Mouse (Mus musculus) heart, postnatal 0 days (tissue): ENCODE results near the gene Trir. TPM values are rescaled to one million over a fixed set of nuclear protein-coding genes. Genes with fewer than 3 reads are reported as not detected.
A peak's percentile ranks its signal among the peaks of the same experiment; 100 is the strongest.

Experiments
- ATAC-seq: fragments of 200-750 bp; cut with Nextera tagmentation; 2 replicates; pipeline ENCODE4 v1.8.0; 2017; ENCODE audit warnings: low read depth, moderate number of reproducible peaks, moderate library complexity; ENCODE audit not compliant: insufficient read depth
- DNase-seq: peaks from one replicate; pipeline ENCODE4 v3.0.0-alpha.2; 2016; ENCODE audit warnings: low spot score
- H3K27ac ChIP-seq: fragments of 300-500 bp; sonication (generic); 2 replicates; pipeline ENCODE4 v1.5.1; 2014; ENCODE audit warnings: low read depth, mild to moderate bottlenecking
- H3K27me3 ChIP-seq: fragments of 300-500 bp; sonication (generic); 2 replicates; pipeline ENCODE4 v1.6.1; 2014; ENCODE audit warnings: low read length, mixed read lengths; ENCODE audit not compliant: control insufficient read depth, insufficient read depth
- H3K36me3 ChIP-seq: fragments of 300-500 bp; sonication (generic); replicated peaks from 2 replicates; pipeline ENCODE4 v1.6.1; 2014; ENCODE audit warnings: low read length, mixed read lengths; ENCODE audit not compliant: control insufficient read depth, insufficient read depth
- H3K4me1 ChIP-seq: fragments of 300-500 bp; sonication (generic); 2 replicates; pipeline ENCODE4 v1.6.1; 2014; ENCODE audit warnings: antibody characterized with exemption; ENCODE audit not compliant: control insufficient read depth, insufficient read depth
- H3K4me2 ChIP-seq: fragments of 300-500 bp; sonication (generic); 2 replicates; pipeline ENCODE4 v1.6.1; 2014; ENCODE audit warnings: low read depth, mild to moderate bottlenecking, low read length, moderate library complexity
- H3K4me3 ChIP-seq: fragments of 300-500 bp; sonication (generic); 2 replicates; pipeline ENCODE4 v1.5.1; 2014; ENCODE audit warnings: low read depth, low read length
- H3K9ac ChIP-seq: fragments of 300-500 bp; sonication (generic); replicated peaks from 2 replicates; pipeline ENCODE4 v1.6.1; 2014; ENCODE audit warnings: low read depth, low read length, mixed read lengths
- H3K9me3 ChIP-seq: fragments of 300-500 bp; sonication (generic); replicated peaks from 2 replicates; pipeline ENCODE4 v1.6.1; 2016; ENCODE audit warnings: low read length; ENCODE audit not compliant: control insufficient read depth
- CTCF ChIP-seq: IDR thresholded peaks from 2 replicates; pipeline ENCODE4 v1.5.1; 2016; ENCODE audit warnings: antibody characterized with exemption, control low read depth, low read depth
- EP300 ChIP-seq: IDR thresholded peaks from 2 replicates; pipeline ENCODE4 v1.6.1; 2016; ENCODE audit warnings: antibody characterized with exemption, low read depth
- WGBS: fragments of 180-500 bp; shearing (Covaris S2); extraction: QIAGEN DNeasy Blood & Tissue Kit; methylation state at CpG from one replicate; pipeline ENCODE4 v1.1.7; 2014; 5-methylcytosine and 5-hydroxymethylcytosine counted together
- polyA plus RNA-seq: library from polyadenylated mRNA; unstranded; fragments of >200 nt; fragmentation: Nextera tagmentation; extraction: Ambion mirVana; gene quantifications from 2 replicates; pipeline ENCODE4 v1.2.1, GENCODE M21; 2015
- total RNA-seq: library from RNA; depleted of rRNA; stranded (reverse); fragments of >200 nt; gene quantifications from 2 replicates; pipeline ENCODE4 v1.2.3, GENCODE M21; 2014; ENCODE audit warnings: low replicate concordance

Trir gene
- total and polyA plus RNA-seq, 2 experiments from 2014 or later: 62.4 to 196 TPM

- Histone ChIP-seq H3K4me3 (peak overlapping the region; percentile 55), H3K36me3 (no peaks in the 10 kb centered on the region), H3K27me3 (0 out of 2 replicates have a peak, but pooled peaks cover 4% of the 10 kb centered on the region), H3K9me3 (no peaks in the 10 kb centered on the region), H3K4me1 (peaks cover 23% of the 10 kb centered on the region), H3K27ac (peak overlapping the region; percentile 84), H3K9ac (peak overlapping the region; percentile 68), H3K4me2 (peak overlapping the region; percentile 85)
- WGBS: under 1% methylated on average over 15 of the region's 15 CpGs
- peak; percentile 88 for DNase-seq
- peak; percentile 66 for ATAC-seq
- TF ChIP-seq EP300: no peak
- peak; percentile 92 for TF ChIP-seq CTCF
These were observed 36.8 kb upstream of the Trir start for GRCm38 (mm10) chr8:84989810-84990209.

GRCm38 (mm10) chr8:84990349-84990748 lies 36.3 kb upstream of the Trir start, which contains the start of gene Hook2:
TSS of gene Hook2 (plus strand) at chr8:84990603.
- Histone ChIP-seq H3K36me3 (no peaks in the 10 kb centered on the region), H3K4me3 (peak within 1 kb of the TSS; percentile 55), H3K9ac (peak within 1 kb of the TSS; percentile 68), H3K4me1 (peaks cover 18% of the 10 kb centered on the region), H3K4me2 (peak within 1 kb of the TSS; percentile 85), H3K27ac (peak within 1 kb of the TSS; percentile 84), H3K9me3 (no peaks in the 10 kb centered on the region), H3K27me3 (0 out of 2 replicates have a peak, but pooled peaks cover 9% of the 10 kb centered on the region)
- DNase-seq (peak; percentile 98), ATAC-seq (peak; percentile 92)
- under 1% methylated on average over 28 of the region's 28 CpGs for WGBS
- no peak for TF ChIP-seq EP300
- TF ChIP-seq CTCF: peak; percentile 97

GRCm38 (mm10) chr8:84990836-84991235 lies 35.8 kb upstream of the Trir start:
- Histone ChIP-seq H3K9ac (peak overlapping the region; percentile 50), H3K27ac (0 out of 2 replicates have a peak overlapping the region, but pooled peaks have one; percentile 21), H3K4me1 (peaks cover 13% of the 10 kb centered on the region; the same call in 1 of the 2 replicates), H3K4me3 (peak overlapping the region; percentile 55), H3K4me2 (peak overlapping the region; percentile 85), H3K36me3 (no peaks in the 10 kb centered on the region), H3K9me3 (no peaks in the 10 kb centered on the region), H3K27me3 (0 out of 2 replicates have a peak, but pooled peaks cover 11% of the 10 kb centered on the region)
- no peak for DNase-seq
- 1% methylated on average over 15 of the region's 15 CpGs for WGBS
- no peak for TF ChIP-seq CTCF
- ATAC-seq: peak; percentile 2

GRCm38 (mm10) chr8:84994375-84994774 lies 32.2 kb upstream of the Trir start:
- Histone ChIP-seq H3K27me3 (peaks cover 16% of the 10 kb centered on the region; the same call in 1 of the 2 replicates), H3K4me3 (no peak overlapping the region), H3K9me3 (no peaks in the 10 kb centered on the region), H3K4me2 (no peak overlapping the region), H3K9ac (no peak overlapping the region), H3K27ac (no peak overlapping the region), H3K4me1 (peaks cover 12% of the 10 kb centered on the region; the same call in 1 of the 2 replicates), H3K36me3 (no peaks in the 10 kb centered on the region)
- no peak for DNase-seq
- TF ChIP-seq EP300: no peak
- no peak for TF ChIP-seq CTCF
- ATAC-seq: no peak
- WGBS: 91% methylated on average over 9 of the region's 9 CpGs

- TF ChIP-seq EP300 (no peak), CTCF (no peak)
- ATAC-seq (no peak), DNase-seq (no peak)
- Histone ChIP-seq H3K27me3 (peaks cover 16% of the 10 kb centered on the region; the same call in 1 of the 2 replicates), H3K9me3 (no peaks in the 10 kb centered on the region), H3K27ac (no peak overlapping the region), H3K4me1 (0 out of 2 replicates have a peak, but pooled peaks cover 8% of the 10 kb centered on the region), H3K4me3 (no peak overlapping the region), H3K9ac (no peak overlapping the region), H3K36me3 (no peaks in the 10 kb centered on the region), H3K4me2 (no peak overlapping the region)
- WGBS: 27% methylated on average over 25 of the region's 25 CpGs
These were observed 30.9 kb upstream of the Trir start for GRCm38 (mm10) chr8:84995680-84996079.

- TF ChIP-seq EP300: no peak
- Histone ChIP-seq H3K36me3 (no peaks in the 10 kb centered on the region), H3K9ac (no peak overlapping the region), H3K9me3 (no peaks in the 10 kb centered on the region), H3K27me3 (peaks cover 16% of the 10 kb centered on the region; the same call in 1 of the 2 replicates), H3K4me1 (0 out of 2 replicates have a peak, but pooled peaks cover 2% of the 10 kb centered on the region), H3K4me2 (no peak overlapping the region), H3K27ac (no peak overlapping the region), H3K4me3 (no peak overlapping the region)
- DNase-seq (no peak), ATAC-seq (no peak)
- WGBS: 78% methylated on average over 5 of the region's 5 CpGs
These were observed 29.6 kb upstream of the Trir start for GRCm38 (mm10) chr8:84996978-84997377.
